In the genomic region with DNA sequence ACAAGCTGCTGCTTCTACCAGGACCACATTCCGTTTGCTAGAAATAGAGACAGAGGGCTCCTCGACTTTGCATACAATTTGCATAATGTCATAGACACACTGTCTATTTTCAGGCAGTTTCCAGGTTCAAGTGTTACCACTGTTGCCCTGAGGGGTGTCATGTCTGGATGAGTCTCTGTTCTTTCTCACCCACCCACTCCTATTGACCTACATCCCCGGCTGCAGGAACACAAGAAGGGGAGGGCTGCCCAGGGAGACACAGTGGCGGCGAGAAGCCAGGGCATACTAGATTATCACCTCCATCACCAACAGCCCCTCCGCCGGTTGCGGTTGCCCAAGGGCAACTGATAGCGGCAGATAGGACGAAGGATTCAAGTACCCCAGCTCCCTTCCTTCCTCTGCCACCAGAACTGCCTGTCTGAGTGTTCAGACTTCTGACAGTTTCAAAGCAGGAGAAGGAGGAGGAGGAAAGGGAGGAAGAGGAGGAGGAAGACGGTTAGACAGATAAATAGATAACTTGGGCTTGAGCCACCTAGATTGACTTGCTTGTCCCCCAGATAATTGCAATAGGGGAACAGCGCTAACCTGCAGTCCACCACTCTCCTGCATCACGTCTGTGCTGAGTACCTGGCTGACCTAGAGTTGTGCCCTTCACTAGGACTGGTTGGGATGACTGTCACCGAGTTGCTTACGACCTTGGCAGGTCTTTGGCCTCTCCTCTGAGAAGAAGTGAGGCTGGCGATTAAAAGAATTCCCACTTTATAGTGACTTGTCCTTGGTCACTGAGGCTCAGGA, we compare ENCODE assay signal across 13 mouse cellular contexts. TPM values are rescaled to one million over a fixed set of nuclear protein-coding genes. Genes with fewer than 3 reads are reported as not detected.
DNase-seq lines count a peak whose midpoint lies in the region; ATAC-seq lines count a peak whose summit lies in the region.
"Had no signal": no experiment of that assay in that cellular context is flagged by ENCODE, and none has a peak within 500 bp of the region (broad histone marks: within the 10 kb centered on the region; RNA-seq: fewer than 3 reads in every experiment).

No protein-coding gene starts in this region.

- H3K27me3 ChIP-seq in heart, embryonic 12.5 days (replicated peaks), result no peaks in the 10 kb centered on the region
- H3K27me3 ChIP-seq in heart, embryonic 16.5 days (ENCODE audit: control insufficient read depth, insufficient read depth, low read length), result no peaks in the 10 kb centered on the region
- no peaks in the 10 kb centered on the region for H3K27me3 ChIP-seq in stomach, embryonic 15.5 days (replicated peaks)
- H3K27me3 ChIP-seq: Patski had no signal

- no peak overlapping the region for H3K4me3 ChIP-seq in heart, embryonic 12.5 days
- H3K4me3 ChIP-seq in heart, embryonic 16.5 days (ENCODE audit: low read length), result no peak overlapping the region
- H3K4me3 ChIP-seq in stomach, embryonic 15.5 days (replicated peaks), result no peak overlapping the region
- H3K4me3 ChIP-seq: erythroblast, embryonic 14.5 days had no signal

- H3K36me3 ChIP-seq in heart, embryonic 12.5 days, result no peaks in the 10 kb centered on the region
- H3K36me3 ChIP-seq in heart, embryonic 16.5 days (ENCODE audit: control insufficient read depth, insufficient read depth), result no peaks in the 10 kb centered on the region
- H3K36me3 ChIP-seq in stomach, embryonic 15.5 days, result no peaks in the 10 kb centered on the region

- no peak for ATAC-seq in heart, embryonic 12.5 days (ENCODE audit: insufficient number of reproducible peaks, low FRiP score)
- ATAC-seq in heart, embryonic 16.5 days (replicated peaks; ENCODE audit: extremely low read depth, insufficient read depth, low FRiP score), result no peak
- ATAC-seq in stomach, embryonic 15.5 days (ENCODE audit: insufficient read depth, low FRiP score, low read depth), result no peak
- ATAC-seq: Patski had no signal

- 14% methylated on average over 16 of the region's 16 CpGs for WGBS in heart, embryonic 12.5 days
- WGBS in heart, embryonic 16.5 days, result 21% methylated on average over 16 of the region's 16 CpGs
- 62% methylated on average over 16 of the region's 16 CpGs for WGBS in stomach, embryonic 15.5 days

- intact Hi-C loops in heart, postnatal 25 days (cut with DNase I), result loop anchor here (2.0 kb wide), 1 partner anchor 27 kb away; the partner anchor contains the start of gene Acvr1b

- no peak overlapping the region for H3K9ac ChIP-seq in heart, embryonic 12.5 days
- peak overlapping the region; percentile 42; the same call in 1 of the 2 replicates for H3K9ac ChIP-seq in heart, embryonic 16.5 days (ENCODE audit: low read length)
- no peak overlapping the region for H3K9ac ChIP-seq in stomach, embryonic 15.5 days

- H3K4me1 ChIP-seq in heart, embryonic 12.5 days (replicated peaks), result peaks cover 62% of the 10 kb centered on the region
- peaks cover 57% of the 10 kb centered on the region for H3K4me1 ChIP-seq in heart, embryonic 16.5 days (ENCODE audit: control insufficient read depth, insufficient read depth, low read length)
- H3K4me1 ChIP-seq in stomach, embryonic 15.5 days, result peaks cover 56% of the 10 kb centered on the region

- DNase-seq in heart, postnatal 25 days (ENCODE audit: low spot score), result no peak
- DNase-seq in retina, postnatal 1 day, result peak; percentile 76
- no peak for DNase-seq in retina, embryonic 14.5 days (ENCODE audit: low spot score)
- DNase-seq in urinary bladder, postnatal 4 days (ENCODE audit: low spot score in 2 of 2), result no peak
- DNase-seq in layer of hippocampus, postnatal 10 days (ENCODE audit: low spot score in 2 of 2), result no peak

- peak overlapping the region; percentile 41 for H3K4me2 ChIP-seq in heart, embryonic 12.5 days
- peak overlapping the region; percentile 40; the same call in 1 of the 2 replicates for H3K4me2 ChIP-seq in heart, embryonic 16.5 days (ENCODE audit: low read depth, low read length)
- no peak overlapping the region for H3K4me2 ChIP-seq in stomach, embryonic 15.5 days

- peak overlapping the region; percentile 40 for H3K27ac ChIP-seq in heart, embryonic 12.5 days (ENCODE audit: poor library complexity, severe bottlenecking)
- H3K27ac ChIP-seq in heart, embryonic 16.5 days (ENCODE audit: low read length), result peak overlapping the region; percentile 70
- H3K27ac ChIP-seq in stomach, embryonic 15.5 days, result peak overlapping the region; percentile 80; the same call in 1 of the 2 replicates

- H3K9me3 ChIP-seq in heart, embryonic 12.5 days (replicated peaks), result no peaks in the 10 kb centered on the region
- H3K9me3 ChIP-seq in heart, embryonic 16.5 days (replicated peaks; ENCODE audit: control insufficient read depth, low read length), result no peaks in the 10 kb centered on the region
- H3K9me3 ChIP-seq in stomach, embryonic 15.5 days, result no peaks in the 10 kb centered on the region

RNA-seq across cellular contexts. Expression of gene Acvrl1, which starts 19.0 kb away (rescaled TPM):
- 3.1 and 3.6 TPM in 2 replicates for polyA plus RNA-seq in heart, embryonic 12.5 days (2016; fragmentation: Nextera tagmentation; extraction: Ambion mirVana)
- 10 to 100 TPM; 23.2 to 31.5 TPM for total RNA-seq in heart, postnatal 25 days (2021)
- 14.7 and 20.5 TPM in 2 replicates for polyA plus RNA-seq in heart, embryonic 16.5 days (2015; fragmentation: Nextera tagmentation; extraction: Ambion mirVana)
- 27.0 and 28.4 TPM in 2 replicates for polyA plus RNA-seq in stomach, embryonic 15.5 days (2015; fragmentation: Nextera tagmentation; extraction: Ambion mirVana)
- total RNA-seq in layer of hippocampus, postnatal 10 days (2021), result 1 to 10 TPM; 9.0 to 9.8 TPM
- polyA plus RNA-seq: erythroblast, embryonic 14.5 days; Patski had no signal

RNA-seq across cellular contexts. Expression of gene Acvr1b, which starts 26.6 kb away (rescaled TPM):
- 6.8 TPM in 2 replicates for polyA plus RNA-seq in heart, embryonic 12.5 days (2016; fragmentation: Nextera tagmentation; extraction: Ambion mirVana)
- total RNA-seq in heart, postnatal 25 days (2021), result 10 to 100 TPM; 11.7 to 14.5 TPM
- polyA plus RNA-seq in heart, embryonic 16.5 days (2015; fragmentation: Nextera tagmentation; extraction: Ambion mirVana), result 7.1 and 8.0 TPM in 2 replicates
- 8.9 and 9.9 TPM in 2 replicates for polyA plus RNA-seq in stomach, embryonic 15.5 days (2015; fragmentation: Nextera tagmentation; extraction: Ambion mirVana)
- 10 to 100 TPM; 78.9 to 79.2 TPM for total RNA-seq in layer of hippocampus, postnatal 10 days (2021)

RNA-seq across cellular contexts. Expression of gene Ankrd33, which starts 31.8 kb away (rescaled TPM):
- not detected in 2 replicates for polyA plus RNA-seq in heart, embryonic 12.5 days (2016; fragmentation: Nextera tagmentation; extraction: Ambion mirVana)
- total RNA-seq in heart, postnatal 25 days (2021), result not detected
- not detected in 2 replicates for polyA plus RNA-seq in heart, embryonic 16.5 days (2015; fragmentation: Nextera tagmentation; extraction: Ambion mirVana)
- not detected in 2 replicates for polyA plus RNA-seq in stomach, embryonic 15.5 days (2015; fragmentation: Nextera tagmentation; extraction: Ambion mirVana)
- total RNA-seq in layer of hippocampus, postnatal 10 days (2021), result not detected
- total RNA-seq: heart, postnatal 10 days; layer of hippocampus, postnatal 25 days had no signal
- polyA plus RNA-seq: erythroblast, embryonic 14.5 days; Patski; testis, adult 2 months had no signal
